Mouse (Mus musculus): ENCODE data around the gene Gm21852. TPM values are rescaled to one million over a fixed set of nuclear protein-coding genes. Genes with fewer than 3 reads are reported as not detected.
"Not testable (repeated sequence)": the region's sequence is repeated elsewhere in the genome, so short reads cannot be mapped to it uniquely, and the experiment has no call there.

Gene Gm21852
- not detected in 2 replicates for polyA plus RNA-seq (2014; fragmentation: Nextera tagmentation; extraction: Ambion mirVana)

DNA sequence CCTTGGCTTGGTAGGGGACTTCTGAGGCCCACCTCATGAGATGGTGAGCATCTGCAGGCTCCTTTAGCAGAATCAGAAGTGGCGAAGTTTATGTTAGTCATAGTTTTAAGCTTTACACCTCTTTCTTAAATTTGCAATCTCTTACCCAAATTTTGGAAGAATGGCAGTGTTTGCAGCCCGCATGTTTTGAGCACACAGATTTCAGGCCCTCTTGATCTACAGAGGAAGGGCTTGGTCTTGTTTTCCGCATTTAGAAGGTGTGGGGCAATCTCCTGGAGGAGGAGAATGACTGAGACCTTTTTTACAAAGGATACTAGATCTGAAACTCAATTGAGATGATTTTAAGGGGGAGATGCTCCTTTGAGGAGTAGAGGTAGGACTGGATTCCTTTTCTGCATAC lies at the start of gene Gm21852:
TSS of gene Gm21852 (minus strand) at position 101 of the 400 bp plus-strand sequence.
- H3K4me1 ChIP-seq (replicated peaks; ENCODE audit: control insufficient read depth, insufficient read depth, low read length); H3K27me3 ChIP-seq (ENCODE audit: control insufficient read depth, insufficient read depth, low read length); H3K36me3 ChIP-seq (ENCODE audit: control insufficient read depth, insufficient read depth, low read length); H3K27ac ChIP-seq (ENCODE audit: low read depth, low read length); H3K4me2 ChIP-seq (ENCODE audit: low read depth, low read length, severe bottlenecking); H3K9me3 ChIP-seq (ENCODE audit: control insufficient read depth, low read length); H3K9ac ChIP-seq (ENCODE audit: low read length); H3K4me3 ChIP-seq (ENCODE audit: low read depth, low read length); ATAC-seq (replicated peaks; ENCODE audit: low FRiP score); DNase-seq (ENCODE audit: low spot score): not testable (repeated sequence)
- no CpG with 5 or more reads among the region's 3 CpGs for WGBS

Small RNA genes within 50 kb of the gene (microRNA-seq; reads per million reads assigned to microRNA genes)
- not detected for gene Gm27466 (ENCODE audit: insufficient number of aligned reads)
- gene Gm28018 (ENCODE audit: insufficient number of aligned reads): not detected

Other genes starting within 250 kb of the Gm21852 start
- gene Gm21797, start 123.8 kb upstream of the Gm21852 start, polyA plus RNA-seq (2014; fragmentation: Nextera tagmentation; extraction: Ambion mirVana): not detected in 2 replicates
- not detected in 2 replicates for gene Gm20795, start 152.9 kb upstream of the Gm21852 start, polyA plus RNA-seq (2014; fragmentation: Nextera tagmentation; extraction: Ambion mirVana)